Mouse (Mus musculus) liver, postnatal 0 days (tissue): Measurements from ENCODE around the gene Slc35b4.

ENCODE experiments used
- CTCF ChIP-seq: sonication (generic); IDR thresholded peaks from 2 replicates; pipeline ENCODE4 v1.5.1; 2016; ENCODE audit warnings: antibody characterized with exemption, low read depth
- EP300 ChIP-seq: IDR thresholded peaks from 2 replicates; pipeline ENCODE4 v1.6.1; 2016; ENCODE audit warnings: antibody characterized with exemption, low read depth, mild to moderate bottlenecking

- TF ChIP-seq CTCF (no peak), EP300 (no peak)
Observed at GRCm38 (mm10) chr6:34189494-34189893, 12.6 kb upstream of the Slc35b4 start.
